In the genomic region with DNA sequence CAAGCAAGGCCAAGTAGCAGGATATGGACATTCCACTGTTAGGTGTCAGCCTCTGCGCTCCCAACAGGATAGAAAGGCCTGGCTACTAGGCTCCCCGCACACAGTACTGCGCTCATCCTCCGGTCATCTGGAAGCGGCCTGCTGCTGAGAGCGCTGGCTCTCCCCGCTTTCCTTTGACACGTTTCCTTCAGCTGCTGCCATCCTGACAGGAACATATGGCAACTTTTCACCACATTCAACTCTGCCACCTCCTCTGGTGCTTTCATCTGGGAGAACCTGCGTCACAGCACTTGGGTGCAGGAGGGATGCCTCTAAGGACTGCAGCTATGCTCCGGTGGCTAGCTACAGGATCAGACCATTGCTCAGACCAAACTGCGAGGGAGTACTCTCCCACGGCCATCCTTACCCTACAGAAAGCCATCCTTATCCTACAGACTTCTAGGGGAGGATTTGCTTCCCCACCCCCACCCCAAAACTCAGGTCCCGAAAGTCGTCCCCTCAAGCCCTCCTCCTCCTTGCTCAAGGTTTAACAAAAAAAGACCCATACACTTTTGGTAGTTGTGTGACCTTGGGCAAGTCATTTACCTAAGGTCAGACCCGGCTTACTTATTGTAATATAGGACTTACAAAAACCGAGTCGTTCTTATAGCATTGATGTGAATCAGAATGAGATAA, we compare ENCODE assay signal across 8 mouse cellular contexts. TPM values are rescaled to one million over a fixed set of nuclear protein-coding genes. Genes with fewer than 3 reads are reported as not detected.
A peak's percentile ranks its signal among the peaks of the same experiment; 100 is the strongest.
DNase-seq lines count a peak whose midpoint lies in the region; ATAC-seq and TF ChIP-seq lines count a peak whose summit lies in the region.

No protein-coding gene starts in this region.

- TF ChIP-seq CTCF in cerebellum, adult 2 months (IDR thresholded peaks at IDR 0.05; ENCODE audit: borderline replicate concordance, insufficient read depth, low read depth, low read length), result no peak

- TF ChIP-seq POLR2A in cerebellum, adult 2 months (IDR thresholded peaks at IDR 0.05; ENCODE audit: borderline replicate concordance, insufficient read depth, low read length), result no peak

- H3K4me3 ChIP-seq in cerebellum, adult 2 months (replicated peaks; ENCODE audit: insufficient read depth, low read depth, low read length), result peak overlapping the region; percentile 81
- peak overlapping the region; percentile 82 for H3K4me3 ChIP-seq in kidney, embryonic 16.5 days (ENCODE audit: low read length)

- ATAC-seq in kidney, embryonic 16.5 days (ENCODE audit: low FRiP score, low TSS enrichment), result no peak

- peak overlapping the region; percentile 92 for H3K9ac ChIP-seq in kidney, embryonic 16.5 days (replicated peaks; ENCODE audit: low read length)

- no peaks in the 10 kb centered on the region for H3K4me1 ChIP-seq in cerebellum, adult 2 months (ENCODE audit: control insufficient read depth, insufficient read depth, low read length)
- peaks cover 22% of the 10 kb centered on the region for H3K4me1 ChIP-seq in kidney, embryonic 16.5 days (ENCODE audit: insufficient read depth, low read length)

- H3K4me2 ChIP-seq in kidney, embryonic 16.5 days (replicated peaks; ENCODE audit: low read depth, low read length), result peak overlapping the region; percentile 97

- no peaks in the 10 kb centered on the region for H3K27me3 ChIP-seq in cerebellum, adult 2 months (ENCODE audit: control insufficient read depth, insufficient read depth, low read length)
- no peaks in the 10 kb centered on the region for H3K27me3 ChIP-seq in kidney, embryonic 16.5 days (ENCODE audit: insufficient read depth, low read length)

- no peaks in the 10 kb centered on the region for H3K9me3 ChIP-seq in kidney, embryonic 16.5 days (ENCODE audit: low read length)

- peak; percentile 33 for DNase-seq in adrenal gland, adult 2 months
- DNase-seq in adrenal gland, postnatal 4 days (ENCODE audit: low spot score in 2 of 2), result no peak
- peak; percentile 55 to 65 for DNase-seq in cerebellum, adult 2 months
- peak; percentile 55 to 70 for DNase-seq in frontal cortex, adult 2 months (ENCODE audit: extremely low spot score in 1 of 2, low spot score in 1 of 2)
- peak; percentile 47 for DNase-seq in mesoderm, embryonic 11.5 days (ENCODE audit: low read depth, low spot score)
- no peak for DNase-seq in B cell, adult 2 months
- no peak for DNase-seq in layer of hippocampus, postnatal 14 days (ENCODE audit: low spot score in 2 of 2)

- H3K36me3 ChIP-seq in kidney, embryonic 16.5 days (ENCODE audit: insufficient read depth, low read length), result no peaks in the 10 kb centered on the region

- 11% methylated on average over 17 of the region's 17 CpGs for WGBS in cerebellum, adult 2 months
- 13% methylated on average over 17 of the region's 17 CpGs for WGBS in kidney, embryonic 16.5 days

- H3K27ac ChIP-seq in cerebellum, adult 2 months (ENCODE audit: insufficient read depth, low read length), result no peak overlapping the region
- no peak overlapping the region for H3K27ac ChIP-seq in kidney, embryonic 16.5 days (ENCODE audit: low read length)

RNA-seq across cellular contexts. Expression of a gene that starts 2.0 kb away (rescaled TPM):
- 10 to 100 TPM; 10.8 to 27.3 TPM for total RNA-seq in adrenal gland, adult 2 months (2021)
- 1.6 and 2.4 TPM in 2 replicates for polyA plus RNA-seq in adrenal gland, adult 2 months (2012; rRNA removed)
- 10 to 100 TPM; 27.2 to 29.0 TPM for total RNA-seq in adrenal gland, postnatal 4 days (2021)
- polyA plus RNA-seq in cerebellum, adult 2 months (2012; rRNA removed), result 36.5 and 39.5 TPM in 2 replicates
- 54.3 and 56.4 TPM in 2 replicates for polyA plus RNA-seq in frontal cortex, adult 2 months (2012; rRNA removed)
- 7.0 and 9.8 TPM in 2 replicates for polyA plus RNA-seq in kidney, embryonic 16.5 days (2015; fragmentation: Nextera tagmentation; extraction: Ambion mirVana)
- total RNA-seq in layer of hippocampus, postnatal 14 days (2021), result 10 to 100 TPM; 47.1 to 52.9 TPM

Comparison
In these comparisons a context has a peak if more than half of its experiments do, and no peak if none do; other contexts are left out.
1. DNase-seq: peak in adrenal gland, adult 2 months (single experiment), cerebellum, adult 2 months (2 of 2), frontal cortex, adult 2 months (2 of 2) and mesoderm, embryonic 11.5 days (single experiment); none in adrenal gland, postnatal 4 days (0 of 2), B cell, adult 2 months (0 of 2) and layer of hippocampus, postnatal 14 days (0 of 2).